Mouse (Mus musculus): ENCODE data around the gene Uqcc3.

- TF ChIP-seq CTCF (IDR thresholded peaks at IDR 0.05) = no peak
- no peak for TF ChIP-seq EP300 (IDR thresholded peaks at IDR 0.05; ENCODE audit: insufficient read depth, low read depth, low read length)
- no peak for TF ChIP-seq POLR2A (IDR thresholded peaks at IDR 0.05; ENCODE audit: insufficient read depth, low read depth, low read length)
Observed at GRCm38 (mm10) chr19:8853117-8853516, 27.6 kb downstream of the Uqcc3 start.

Measured in heart, adult 2 months (tissue).